Mouse (Mus musculus) forebrain, postnatal 0 days (tissue): Measurements from ENCODE around the gene Zdhhc4. TPM values are rescaled to one million over a fixed set of nuclear protein-coding genes. Genes with fewer than 3 reads are reported as not detected.

Experiments used
- ATAC-seq: fragments of 200-750 bp; cut with Nextera tagmentation; 2 replicates; pipeline ENCODE4 v1.8.0; 2017; ENCODE audit warnings: mild to moderate bottlenecking, moderate library complexity
- DNase-seq: peaks from one replicate; pipeline ENCODE4 v3.0.0-alpha.2; 2015
- H3K27ac ChIP-seq: fragments of 300-500 bp; sonication (generic); 2 replicates; pipeline ENCODE4 v1.5.1; 2014; ENCODE audit warnings: low read depth, mild to moderate bottlenecking, antibody characterized with exemption, low read length, moderate library complexity, mixed read lengths
- H3K27me3 ChIP-seq: fragments of 300-500 bp; sonication (generic); 2 replicates; pipeline ENCODE4 v1.6.1; 2014; ENCODE audit warnings: mild to moderate bottlenecking, low read length, mixed read lengths; ENCODE audit not compliant: insufficient read depth
- H3K36me3 ChIP-seq: fragments of 300-500 bp; sonication (generic); 2 replicates; pipeline ENCODE4 v1.6.1; 2014; ENCODE audit warnings: mild to moderate bottlenecking, moderate library complexity; ENCODE audit not compliant: insufficient read depth
- H3K4me1 ChIP-seq: fragments of 300-500 bp; sonication (generic); 2 replicates; pipeline ENCODE4 v1.6.1; 2014; ENCODE audit warnings: antibody characterized with exemption; ENCODE audit not compliant: insufficient read depth
- H3K4me2 ChIP-seq: fragments of 300-500 bp; sonication (generic); 2 replicates; pipeline ENCODE4 v1.6.1; 2014; ENCODE audit warnings: low read depth, mild to moderate bottlenecking, moderate library complexity
- H3K4me3 ChIP-seq: fragments of 300-500 bp; sonication (generic); 2 replicates; pipeline ENCODE4 v1.5.1; 2014; ENCODE audit warnings: low read depth, low read length, mixed read lengths
- H3K9ac ChIP-seq: fragments of 300-500 bp; sonication (generic); 2 replicates; pipeline ENCODE4 v1.6.1; 2014; ENCODE audit warnings: mild to moderate bottlenecking
- H3K9me3 ChIP-seq: fragments of 300-500 bp; sonication (generic); 2 replicates; pipeline ENCODE4 v1.6.1; 2016; ENCODE audit warnings: low read length
- CTCF ChIP-seq: sonication (generic); IDR thresholded peaks from 2 replicates; pipeline ENCODE4 v1.5.1; 2016; ENCODE audit warnings: antibody characterized with exemption, control low read depth, low read depth
- WGBS: fragments of 180-500 bp; shearing (Covaris S2); extraction: QIAGEN DNeasy Blood & Tissue Kit; methylation state at CpG from one replicate; pipeline ENCODE4 v1.1.7; 2014; 5-methylcytosine and 5-hydroxymethylcytosine counted together
- polyA plus RNA-seq: library from polyadenylated mRNA; unstranded; fragments of >200 nt; fragmentation: Nextera tagmentation; extraction: Ambion mirVana; gene quantifications from 2 replicates; pipeline ENCODE4 v1.2.1, GENCODE M21; 2015
- total RNA-seq: library from RNA; depleted of rRNA; stranded (reverse); fragments of >200 nt; gene quantifications from 2 replicates; pipeline ENCODE4 v1.2.3, GENCODE M21; 2014

Zdhhc4 gene
- total and polyA plus RNA-seq, 2 experiments from 2014 or later, result 62.6 to 97.3 TPM

DNA sequence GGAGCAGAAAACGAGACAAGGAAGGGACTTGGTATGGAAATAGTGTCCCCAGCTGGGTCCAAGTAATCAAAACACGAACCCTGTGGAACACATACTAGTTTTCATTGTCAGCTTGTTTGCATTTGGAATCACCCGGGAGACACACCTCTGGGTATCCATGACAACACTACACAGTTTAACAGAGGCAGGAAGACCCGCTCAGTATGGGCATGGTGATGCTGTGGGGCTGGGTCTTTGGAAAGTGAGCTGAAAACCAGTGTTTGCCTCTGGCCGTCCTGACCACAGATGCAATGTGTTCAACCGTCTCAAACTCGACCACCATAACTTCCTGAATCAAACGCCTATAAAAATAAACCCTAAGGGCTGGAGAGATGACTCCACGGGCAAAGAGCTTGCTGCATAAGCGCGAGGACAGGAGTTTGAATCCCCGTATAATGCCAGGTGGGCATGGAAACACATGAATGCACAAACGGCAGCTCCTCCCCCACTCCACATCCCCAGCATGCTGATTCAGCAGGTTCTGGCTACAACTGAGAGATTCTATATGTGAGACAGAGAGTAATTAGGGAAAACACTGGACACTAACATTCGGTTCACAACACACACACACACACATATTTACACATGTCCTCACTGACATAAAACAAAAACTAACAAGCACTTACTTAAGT, 5.5 kb upstream of the Zdhhc4 start:
- Histone ChIP-seq H3K4me3 (no peak overlapping the region), H3K9ac (no peak overlapping the region), H3K9me3 (no peaks in the 10 kb centered on the region), H3K36me3 (no peaks in the 10 kb centered on the region), H3K4me1 (peaks cover 3% of the 10 kb centered on the region; the same call in 1 of the 2 replicates), H3K27ac (no peak overlapping the region), H3K4me2 (no peak overlapping the region), H3K27me3 (0 out of 2 replicates have a peak, but pooled peaks cover 3% of the 10 kb centered on the region)
- DNase-seq (no peak), ATAC-seq (0 out of 2 replicates have a peak, but pooled peaks have one; percentile 27)
- 75% methylated on average over 14 of the region's 14 CpGs for WGBS
- TF ChIP-seq CTCF, result no peak

DNA sequence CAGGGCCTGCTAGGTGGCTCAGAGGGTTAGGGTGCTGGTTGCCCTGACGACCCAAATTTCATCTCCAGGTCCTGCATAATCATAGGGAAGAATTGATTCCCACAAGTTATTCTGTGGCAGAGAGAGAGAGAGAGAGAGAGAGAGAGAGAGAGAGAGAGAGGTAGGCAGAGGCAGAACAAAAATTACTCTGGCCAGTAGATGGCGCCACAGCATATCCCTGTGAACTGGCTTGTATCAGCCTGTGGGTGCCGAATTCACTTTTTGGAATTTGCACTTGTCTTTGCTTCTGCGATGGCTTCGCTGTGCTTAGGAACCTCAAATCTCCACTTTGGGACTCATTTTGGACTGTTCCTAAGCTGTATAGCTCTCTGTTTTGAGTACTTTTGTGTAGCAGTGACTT, 4.8 kb upstream of the Zdhhc4 start:
- H3K27me3 ChIP-seq, result 0 out of 2 replicates have a peak, but pooled peaks cover 1% of the 10 kb centered on the region
- H3K36me3 ChIP-seq, result no peaks in the 10 kb centered on the region
- ATAC-seq, result peak; percentile 67
- H3K9me3 ChIP-seq, result no peaks in the 10 kb centered on the region
- WGBS, result 10% methylated on average over 5 of the region's 5 CpGs
- H3K4me1 ChIP-seq, result peaks cover 4% of the 10 kb centered on the region; the same call in 1 of the 2 replicates
- no peak overlapping the region for H3K27ac ChIP-seq
- no peak overlapping the region for H3K4me3 ChIP-seq
- no peak overlapping the region for H3K4me2 ChIP-seq
- no peak overlapping the region for H3K9ac ChIP-seq
- peak; percentile 89 for DNase-seq
- peak; percentile 89 for TF ChIP-seq CTCF

- WGBS, result 91% methylated on average over 8 of the region's 8 CpGs
- no peak for TF ChIP-seq CTCF
- no peak for ATAC-seq
Measured at GRCm38 (mm10) chr5:143317288-143317610, 11.8 kb downstream of the Zdhhc4 start.

DNA sequence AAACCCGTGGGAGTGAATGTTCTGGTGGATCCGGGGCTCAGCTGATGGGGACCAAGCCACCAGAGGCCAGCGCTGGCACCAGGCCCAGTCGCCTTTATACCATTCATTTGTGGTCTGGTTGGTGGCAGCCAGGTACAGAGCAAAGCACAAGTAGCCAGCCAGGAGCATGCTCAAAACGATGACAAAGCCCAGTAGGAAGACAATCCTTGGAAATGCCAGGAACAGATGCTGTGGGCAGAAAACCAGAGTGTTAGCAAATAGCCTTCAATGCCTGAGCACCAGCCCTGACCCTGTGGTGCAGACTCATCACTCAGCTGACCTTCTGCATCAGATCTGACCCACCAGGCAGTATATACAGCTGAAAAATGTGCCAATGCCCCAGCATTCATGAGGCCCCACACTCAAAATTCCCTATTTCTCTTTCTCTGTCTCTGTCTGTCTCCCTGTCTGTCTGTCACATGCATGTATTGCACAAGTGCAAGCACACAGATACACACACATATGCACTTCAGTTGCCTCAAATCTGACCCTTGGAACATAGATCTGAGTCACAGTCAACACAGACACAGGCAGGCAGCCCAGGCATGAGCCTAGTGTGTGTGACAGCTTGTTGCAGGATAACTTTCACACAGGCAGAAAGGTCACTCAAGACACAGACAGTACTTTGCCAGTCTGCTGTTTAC, 12.3 kb downstream of the Zdhhc4 start:
- Histone ChIP-seq H3K4me2 (no peak overlapping the region), H3K9ac (no peak overlapping the region), H3K4me1 (peaks cover 7% of the 10 kb centered on the region; the same call in 1 of the 2 replicates), H3K27ac (no peak overlapping the region), H3K27me3 (no peaks in the 10 kb centered on the region), H3K9me3 (no peaks in the 10 kb centered on the region), H3K4me3 (no peak overlapping the region), H3K36me3 (peaks cover 56% of the 10 kb centered on the region)
- WGBS, result 85% methylated on average over 5 of the region's 5 CpGs
- no peak for TF ChIP-seq CTCF
- ATAC-seq, result no peak
- DNase-seq, result no peak

More at GRCm38 (mm10) chr5:143317288-143317610, 11.8 kb downstream of the Zdhhc4 start:
- H3K36me3 ChIP-seq, result peaks cover 56% of the 10 kb centered on the region
- H3K9ac ChIP-seq, result no peak overlapping the region
- no peak overlapping the region for H3K4me3 ChIP-seq
- no peak overlapping the region for H3K4me2 ChIP-seq
- no peaks in the 10 kb centered on the region for H3K9me3 ChIP-seq
- no peak for DNase-seq
- peaks cover 7% of the 10 kb centered on the region; the same call in 1 of the 2 replicates for H3K4me1 ChIP-seq
- H3K27ac ChIP-seq, result no peak overlapping the region
- H3K27me3 ChIP-seq, result no peaks in the 10 kb centered on the region

GRCm38 (mm10) chr5:143315514-143315888, 13.6 kb downstream of the Zdhhc4 start:
- no peaks in the 10 kb centered on the region for H3K27me3 ChIP-seq
- peak overlapping the region; percentile 94 for H3K4me3 ChIP-seq
- WGBS, result 13% methylated on average over 8 of the region's 8 CpGs
- H3K9me3 ChIP-seq, result no peaks in the 10 kb centered on the region
- peaks cover 7% of the 10 kb centered on the region; the same call in 1 of the 2 replicates for H3K4me1 ChIP-seq
- H3K4me2 ChIP-seq, result peak overlapping the region; percentile 73
- peaks cover 61% of the 10 kb centered on the region for H3K36me3 ChIP-seq
- no peak for TF ChIP-seq CTCF
- peak; percentile 19 for ATAC-seq
- H3K9ac ChIP-seq, result peak overlapping the region; percentile 96
- H3K27ac ChIP-seq, result peak overlapping the region; percentile 97; the same call in 1 of the 2 replicates
- no peak for DNase-seq

- Histone ChIP-seq H3K4me1 (peaks cover 7% of the 10 kb centered on the region; the same call in 1 of the 2 replicates), H3K9ac (peak within 1 kb of the TSS; percentile 96), H3K27me3 (no peaks in the 10 kb centered on the region), H3K36me3 (peaks cover 61% of the 10 kb centered on the region), H3K4me2 (peak within 1 kb of the TSS; percentile 73), H3K27ac (peak within 1 kb of the TSS; percentile 97), H3K4me3 (peak within 1 kb of the TSS; percentile 94), H3K9me3 (no peaks in the 10 kb centered on the region)
- 1% methylated on average over 97 of the region's 101 CpGs for WGBS
- ATAC-seq, result peak; percentile 88
- TF ChIP-seq CTCF, result peak; percentile 83
- DNase-seq, result peak; percentile 90
Measured at GRCm38 (mm10) chr5:143314730-143315513, 14.1 kb downstream of the Zdhhc4 start, which contains the start of gene E130309D02Rik. E130309D02Rik (minus strand) TSS chr5:143315360.
